Mouse (Mus musculus) myocyte (in vitro differentiated cells): Measurements from ENCODE around the gene Tmem151b. TPM values are rescaled to one million over a fixed set of nuclear protein-coding genes. Genes with fewer than 3 reads are reported as not detected.

Source experiments
- polyA plus RNA-seq: library from polyadenylated mRNA; unstranded; fragments of >200 nt; fragmentation: generic; extraction: Trizol; gene quantifications from one replicate; pipeline ENCODE4 v1.2.1, GENCODE M21; 2012; ENCODE audit warnings: missing spikeins

The Tmem151b gene
- polyA plus RNA-seq, 1 experiment: 0.30 TPM

Other genes with a start within 250 kb of the Tmem151b start
- 26.8 TPM for gene Cdc5l, start 115.9 kb downstream of the Tmem151b start, polyA plus RNA-seq
- gene Spats1, start 74.3 kb downstream of the Tmem151b start, polyA plus RNA-seq: 0.07 TPM
- 15.5 TPM for gene Aars2, start 42.8 kb downstream of the Tmem151b start, polyA plus RNA-seq
- not detected for gene Tcte1, start 26.2 kb downstream of the Tmem151b start, polyA plus RNA-seq
- gene Nfkbie, start 6.0 kb upstream of the Tmem151b start, polyA plus RNA-seq: 7.3 TPM
- gene Slc35b2, start 14.2 kb upstream of the Tmem151b start, polyA plus RNA-seq: 80.1 TPM
- gene Hsp90ab1, start 23.6 kb upstream of the Tmem151b start, polyA plus RNA-seq: 1,606 TPM
- 913 TPM for gene Slc29a1, start 49.9 kb upstream of the Tmem151b start, polyA plus RNA-seq
- 576 TPM for gene Mymx, start 52.4 kb upstream of the Tmem151b start, polyA plus RNA-seq
- gene Capn11, start 109.6 kb upstream of the Tmem151b start, polyA plus RNA-seq: 0.38 TPM
- gene Mrpl14, start 136.6 kb upstream of the Tmem151b start, polyA plus RNA-seq: 276 TPM
- 58.4 TPM for gene Tmem63b, start 137.2 kb upstream of the Tmem151b start, polyA plus RNA-seq
- gene 1600014C23Rik, start 184.2 kb upstream of the Tmem151b start, polyA plus RNA-seq: 0.17 TPM